Mouse (Mus musculus): Measurements from ENCODE around the gene Gckr.

Gene Gckr

DNA sequence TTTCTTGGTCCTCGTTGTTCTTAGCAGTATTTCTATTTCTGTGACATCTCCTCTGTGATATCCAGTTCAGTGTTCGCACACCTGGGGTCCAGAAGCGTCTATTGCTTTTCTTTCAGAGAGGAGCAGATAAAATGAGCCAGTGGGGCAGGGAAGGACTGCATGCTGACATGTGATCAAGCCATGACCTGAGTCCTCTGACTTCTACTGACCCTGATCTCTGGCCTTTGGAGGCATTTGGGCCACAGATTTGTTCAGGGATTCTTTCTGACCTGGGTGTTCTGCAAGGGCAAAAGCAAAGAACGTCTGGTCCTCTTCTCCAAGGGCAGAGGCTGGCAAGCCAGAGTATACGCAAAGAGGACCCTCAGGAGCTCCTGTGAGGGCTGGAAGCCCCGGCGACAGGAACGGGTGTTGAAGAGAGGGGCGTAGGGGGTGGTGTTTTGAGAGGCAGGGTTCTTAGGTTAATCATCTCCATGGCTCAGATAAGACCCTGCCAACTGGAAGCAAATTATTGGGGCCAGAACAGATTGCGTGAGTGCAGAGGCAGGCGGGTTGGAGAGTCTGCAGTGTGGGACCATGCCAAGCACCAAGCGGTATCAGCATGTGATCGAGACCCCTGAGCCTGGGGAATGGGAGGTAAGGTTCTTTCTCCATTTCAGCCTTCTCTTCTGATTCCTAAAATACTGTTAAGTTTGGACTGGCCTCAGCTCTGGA is at the start of gene Gckr:
Gene Gckr (plus strand): TSS at position 397 of the 711 bp plus-strand sequence.
- no peak for DNase-seq (ENCODE audit: low spot score in 2 of 2)

DNA sequence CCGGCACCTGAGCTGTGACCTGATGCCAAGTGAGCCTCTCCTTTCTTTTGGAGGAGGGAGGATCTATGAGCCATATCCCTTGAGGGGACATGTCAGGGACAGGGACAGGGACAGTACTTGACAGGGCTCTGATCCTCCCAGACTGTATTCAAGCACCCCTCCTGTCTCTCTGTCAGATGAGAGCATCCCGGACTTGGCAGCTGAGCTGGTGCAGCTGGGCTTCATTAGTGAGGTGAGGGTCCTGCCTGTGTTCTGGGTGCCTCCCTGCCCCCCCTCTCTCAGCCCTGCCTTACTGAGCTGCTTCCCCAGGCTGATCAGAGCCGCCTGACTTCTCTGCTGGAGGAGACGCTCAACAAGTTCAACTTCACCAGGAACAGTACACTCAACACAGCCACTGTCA is 46.5 kb upstream of the Gckr start:
- no peak for DNase-seq (ENCODE audit: low spot score in 2 of 2)

DNA sequence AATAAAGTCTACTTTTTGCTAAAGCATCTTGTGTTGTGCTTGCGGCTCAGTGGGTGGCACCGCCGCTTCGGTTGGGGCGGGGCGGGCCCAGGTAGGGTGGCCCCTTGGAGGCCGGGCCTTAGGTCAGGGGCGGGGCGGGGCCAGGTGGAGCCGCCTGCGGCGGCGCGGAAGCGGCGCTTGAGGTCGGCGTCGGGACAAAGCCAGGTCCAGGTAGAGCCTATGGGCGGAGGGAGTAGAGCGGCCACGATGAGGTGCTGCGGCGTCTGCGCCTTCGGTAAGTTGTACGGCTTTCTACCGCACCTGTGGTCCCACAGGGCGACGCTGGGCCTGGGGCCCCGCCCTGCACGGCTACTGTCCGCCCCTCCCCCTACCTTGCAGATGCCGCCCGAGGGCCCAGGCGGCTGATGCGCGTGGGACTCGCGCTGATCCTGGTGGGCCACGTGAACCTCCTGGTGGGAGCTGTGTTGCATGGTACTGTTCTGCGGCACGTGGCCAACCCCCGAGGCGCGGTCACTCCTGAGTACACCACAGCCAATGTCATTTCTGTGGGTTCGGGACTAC is 45.6 kb upstream of the Gckr start, which contains the start of gene Krtcap3:
Gene Krtcap3 (plus strand): TSS at position 151 of the 561 bp plus-strand sequence.
- DNase-seq (ENCODE audit: low spot score in 2 of 2) = no peak

DNA sequence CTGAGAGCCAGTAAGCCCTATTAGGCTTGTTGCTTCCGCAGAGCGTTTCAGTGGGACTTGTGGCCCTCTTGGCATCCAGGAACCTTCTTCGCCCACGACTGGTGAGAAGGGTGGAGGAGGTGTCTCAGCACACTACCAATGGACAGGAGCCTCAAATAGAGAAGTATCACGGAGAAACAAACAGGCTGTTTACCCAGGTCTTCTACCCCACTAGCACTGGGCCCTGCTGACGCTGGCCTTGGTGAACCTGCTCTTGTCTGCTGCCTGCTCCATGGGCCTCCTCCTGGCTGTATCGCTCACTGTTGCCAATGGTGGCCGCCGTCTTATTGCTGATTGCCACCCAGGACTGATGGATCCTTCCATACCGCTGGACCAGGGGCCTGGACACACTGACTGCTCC is 45.1 kb upstream of the Gckr start:
- no peak for DNase-seq (ENCODE audit: low spot score in 2 of 2)

DNA sequence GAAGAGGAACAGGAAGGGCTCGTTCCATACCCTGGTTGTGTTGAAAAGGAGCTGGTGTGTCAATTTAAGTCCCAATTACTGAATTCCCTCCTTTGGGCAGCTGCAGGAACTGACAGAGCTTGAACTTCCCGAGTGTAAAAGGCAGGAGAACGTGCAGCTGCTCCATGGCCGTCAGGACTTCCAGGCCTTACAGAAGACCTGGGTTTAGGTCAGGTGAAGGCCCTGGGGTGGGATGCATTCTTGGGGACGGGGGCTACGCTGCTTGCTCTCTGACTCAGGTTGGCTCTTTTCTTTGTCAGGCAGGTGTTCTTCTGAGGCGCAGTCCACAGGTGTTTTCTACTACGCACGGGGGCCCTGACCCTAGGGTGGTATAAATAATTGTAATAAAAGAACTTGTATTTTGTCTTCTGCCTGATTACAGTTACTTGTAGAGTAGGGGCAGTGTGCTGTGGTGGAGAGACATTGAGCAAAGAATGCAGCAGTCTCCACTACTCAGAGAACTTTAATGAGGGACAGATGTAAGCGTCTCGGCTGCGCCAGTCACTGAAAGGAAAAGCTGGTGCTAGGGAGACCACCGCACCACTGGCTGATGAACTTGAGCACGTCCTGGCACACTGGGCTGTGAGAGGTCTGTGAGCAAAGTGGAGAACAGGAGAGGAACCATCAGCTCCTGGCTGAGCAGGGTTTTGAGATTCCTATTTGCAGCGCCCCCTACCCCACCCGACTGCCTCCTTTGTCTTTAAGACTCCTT is 44.3 kb upstream of the Gckr start:
- no peak for DNase-seq (ENCODE audit: low spot score in 2 of 2)

DNA sequence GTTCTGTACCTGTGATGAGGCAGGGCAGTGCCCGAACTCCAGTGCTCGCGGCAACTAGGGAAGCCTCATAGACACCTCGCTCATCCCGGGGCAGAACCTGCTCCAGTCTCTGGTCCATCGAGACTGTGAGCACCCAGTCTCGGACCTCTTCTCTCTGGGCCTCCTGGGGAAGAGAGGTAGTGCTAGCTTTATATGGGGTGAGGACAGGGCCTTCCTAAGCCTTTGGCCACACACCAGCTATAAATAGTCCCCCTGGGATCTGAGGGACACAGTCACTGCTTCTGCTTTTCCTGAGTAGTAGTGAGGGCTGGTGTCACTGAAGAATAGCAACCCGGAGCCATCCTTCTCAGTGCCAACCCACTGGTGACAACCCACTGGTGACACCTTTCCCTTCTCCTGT is 43.4 kb upstream of the Gckr start:
- no peak for DNase-seq (ENCODE audit: low spot score in 2 of 2)

DNA sequence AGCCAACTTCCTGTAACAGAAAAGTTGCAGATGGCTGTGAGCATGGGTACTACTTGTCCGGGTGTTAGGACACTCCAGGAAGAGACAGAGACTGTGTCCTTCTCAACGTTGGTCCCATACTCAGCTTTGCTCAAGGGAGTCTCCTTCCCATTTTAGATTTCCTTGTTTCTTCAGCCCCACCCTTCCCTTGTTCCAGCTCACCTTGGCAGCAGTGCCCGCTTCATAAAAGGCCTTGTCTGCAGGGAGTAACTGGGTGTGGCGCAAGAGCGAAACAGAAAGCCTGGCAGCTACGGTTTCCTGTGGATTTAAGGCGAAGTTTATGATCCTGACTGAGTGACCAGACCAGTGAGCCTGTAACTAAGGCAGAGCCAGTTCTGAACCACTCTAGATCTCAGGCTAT is 42.8 kb upstream of the Gckr start:
- DNase-seq (ENCODE audit: low spot score in 2 of 2) = no peak

DNA sequence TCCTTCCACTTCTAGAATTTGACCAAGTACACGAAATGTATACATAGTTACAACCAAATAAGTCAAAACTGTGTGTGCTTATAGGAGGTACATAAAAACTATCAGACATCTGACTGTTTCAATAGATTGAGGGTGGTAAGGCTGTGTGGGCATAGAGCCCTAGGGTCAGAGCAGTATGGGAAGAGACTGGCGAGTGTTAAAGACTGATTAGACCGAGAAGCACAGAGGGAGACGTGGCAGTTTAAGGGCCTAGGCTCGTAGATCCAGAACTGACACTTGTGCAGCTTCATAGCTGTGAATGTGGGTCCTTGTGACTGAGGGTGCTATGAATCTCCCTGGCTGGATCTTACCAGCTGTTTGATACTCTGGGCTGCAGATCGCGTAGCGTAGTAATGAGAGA is 42.3 kb upstream of the Gckr start:
- DNase-seq (ENCODE audit: low spot score in 2 of 2) = no peak

DNA sequence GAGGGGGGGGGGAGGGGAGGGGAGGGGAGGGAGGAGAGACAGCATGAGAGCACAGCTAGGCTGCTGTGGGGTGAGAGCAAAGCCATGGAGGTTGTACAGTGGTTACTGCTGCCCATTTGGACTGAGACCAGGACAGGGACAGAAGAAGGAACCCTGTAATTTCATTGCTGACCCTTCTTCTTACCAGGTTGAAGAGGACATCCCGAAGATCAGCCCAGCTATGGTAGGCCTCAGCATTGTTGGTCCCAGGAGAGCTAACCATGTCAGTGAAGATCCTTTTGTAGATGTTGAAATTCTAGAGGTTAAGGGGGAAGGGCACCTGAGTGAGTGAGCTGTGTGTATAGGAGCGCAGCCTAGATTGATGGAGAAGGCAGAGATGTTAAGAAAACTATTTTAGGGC is 41.9 kb upstream of the Gckr start:
- no peak for DNase-seq (ENCODE audit: low spot score in 2 of 2)

DNA sequence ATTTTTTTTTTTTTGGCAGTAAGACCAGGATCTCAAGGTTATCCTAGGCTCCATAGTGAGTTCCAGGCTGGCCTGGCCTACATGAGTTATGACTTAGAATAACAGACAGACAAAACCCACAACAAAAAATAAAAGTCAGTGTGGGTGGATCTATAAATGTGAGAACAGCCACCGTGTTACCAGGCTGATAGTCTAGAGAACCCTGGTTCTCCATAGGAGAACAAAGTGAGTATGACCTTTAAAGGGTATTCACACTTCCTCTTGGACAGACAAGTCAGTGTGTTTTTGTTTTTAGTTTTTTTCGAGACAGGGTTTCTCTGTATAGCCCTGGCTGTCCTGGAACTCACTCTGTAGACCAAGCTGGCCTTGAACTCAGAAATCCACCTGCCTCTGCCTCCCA is 41.3 kb upstream of the Gckr start:
- no peak for DNase-seq (ENCODE audit: low spot score in 2 of 2)

DNA sequence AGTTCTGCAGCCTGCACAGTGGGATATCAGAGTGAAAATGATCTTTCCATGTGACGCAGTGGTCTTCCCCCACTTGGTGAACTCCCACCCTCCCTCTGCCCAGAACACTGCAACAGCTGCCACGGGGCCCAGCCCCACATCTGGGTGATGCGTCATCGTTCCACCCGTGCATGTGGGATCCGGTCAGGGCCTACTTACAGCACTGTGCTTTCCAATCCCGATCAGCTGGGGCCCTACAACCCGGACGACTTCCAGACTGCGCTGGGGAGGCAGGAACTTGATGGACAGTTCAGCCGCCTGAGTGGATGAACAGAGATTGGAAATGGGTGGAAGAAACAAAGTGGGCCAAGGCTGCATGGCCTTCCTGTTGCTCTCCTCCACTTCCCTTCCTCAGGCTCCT is 39.6 kb upstream of the Gckr start:
- no peak for DNase-seq (ENCODE audit: low spot score in 2 of 2)

DNA sequence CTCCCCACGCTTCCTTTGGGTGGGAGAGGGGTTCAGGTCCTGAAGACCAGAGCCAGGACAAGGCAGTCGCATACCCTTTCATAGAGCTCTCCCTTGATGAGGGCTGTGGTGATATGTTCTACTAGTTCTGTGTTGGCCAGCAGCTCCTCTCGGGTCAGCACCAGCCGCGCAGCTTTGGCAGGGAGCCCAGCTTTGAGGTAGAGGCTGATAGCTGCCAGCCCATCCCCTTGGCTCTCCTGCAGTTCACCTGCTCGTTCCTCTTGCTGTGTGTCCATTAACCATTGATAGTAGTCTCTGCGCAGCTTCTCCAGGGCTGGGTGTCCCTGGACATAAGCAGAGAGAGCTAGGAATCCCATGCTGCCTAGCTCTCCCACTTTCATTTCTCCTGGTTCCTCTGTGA is 31.1 kb upstream of the Gckr start:
- no peak for DNase-seq (ENCODE audit: low spot score in 2 of 2)

DNA sequence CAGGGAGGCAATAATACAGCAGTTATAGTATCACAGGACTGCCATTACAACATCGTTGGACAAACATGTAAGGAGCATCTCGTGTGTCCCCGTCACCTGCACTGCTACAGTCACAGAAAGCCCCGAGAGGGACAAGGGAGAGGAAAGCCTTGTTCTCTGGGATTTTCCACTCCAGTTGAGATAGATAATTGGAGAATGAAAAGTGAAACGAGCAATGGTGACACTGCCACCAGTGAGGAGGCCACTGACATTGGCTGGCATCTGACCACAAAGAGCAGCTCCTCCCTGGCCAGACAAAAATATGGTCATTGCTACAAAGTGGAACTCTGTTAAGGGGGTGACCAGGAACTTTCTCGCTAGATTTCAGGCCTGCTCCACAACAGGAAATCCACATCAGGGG is 29.6 kb upstream of the Gckr start:
- no peak for DNase-seq (ENCODE audit: low spot score in 2 of 2)

DNA sequence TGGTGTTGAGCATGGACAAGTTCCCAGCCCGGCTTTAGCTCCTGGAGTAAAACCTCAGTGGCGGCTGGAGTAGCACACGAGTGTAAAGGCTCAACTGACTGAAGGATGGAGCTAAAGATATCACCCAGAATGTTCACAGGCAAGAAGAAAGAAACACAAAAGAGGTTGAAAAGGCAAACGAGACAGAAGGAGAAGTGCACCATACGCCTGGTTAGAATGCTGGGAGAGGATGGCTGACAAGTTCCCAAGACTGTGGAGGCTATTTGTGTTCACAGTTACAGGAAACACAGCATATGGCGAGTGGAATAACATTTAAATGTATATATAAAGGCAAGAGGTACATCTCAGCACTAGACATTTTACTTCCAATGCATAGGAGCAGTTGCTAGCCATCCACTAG is 24.2 kb upstream of the Gckr start:
- no peak for DNase-seq (ENCODE audit: low spot score in 2 of 2)

DNA sequence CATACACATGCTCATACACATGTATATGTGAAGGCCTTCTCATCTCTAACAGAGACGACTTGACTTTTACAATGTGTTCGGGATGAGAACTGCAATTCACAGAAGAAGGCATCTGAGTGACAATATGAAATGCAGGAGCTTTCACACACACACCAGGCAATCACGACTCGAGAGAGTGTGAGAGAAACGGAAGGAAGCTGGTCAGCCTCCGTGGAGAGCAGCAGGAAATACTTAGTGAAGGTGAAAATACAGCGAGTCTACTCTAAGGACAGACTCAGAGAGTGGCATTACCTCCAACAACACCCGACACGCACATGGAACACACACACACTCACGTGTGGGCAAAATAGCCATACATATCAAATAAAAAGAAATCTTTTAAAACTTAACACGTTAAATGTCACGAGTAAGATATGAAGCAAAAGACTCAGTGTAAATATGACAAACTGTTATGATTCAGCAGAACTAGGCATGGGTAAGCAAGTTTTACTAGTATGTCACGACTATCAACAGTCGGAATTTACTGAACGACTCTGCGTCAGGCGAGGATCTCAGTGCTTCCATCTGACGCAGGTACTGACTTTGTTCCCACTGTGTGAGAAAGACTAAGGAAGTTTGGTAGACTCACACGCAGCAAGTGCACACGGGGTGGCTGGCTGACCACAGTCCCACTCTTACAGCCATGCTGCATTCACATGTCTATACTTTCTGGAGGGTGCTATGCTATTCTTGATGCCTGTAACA is 17.8 kb upstream of the Gckr start:
- no peak for DNase-seq (ENCODE audit: low spot score in 2 of 2)

DNA sequence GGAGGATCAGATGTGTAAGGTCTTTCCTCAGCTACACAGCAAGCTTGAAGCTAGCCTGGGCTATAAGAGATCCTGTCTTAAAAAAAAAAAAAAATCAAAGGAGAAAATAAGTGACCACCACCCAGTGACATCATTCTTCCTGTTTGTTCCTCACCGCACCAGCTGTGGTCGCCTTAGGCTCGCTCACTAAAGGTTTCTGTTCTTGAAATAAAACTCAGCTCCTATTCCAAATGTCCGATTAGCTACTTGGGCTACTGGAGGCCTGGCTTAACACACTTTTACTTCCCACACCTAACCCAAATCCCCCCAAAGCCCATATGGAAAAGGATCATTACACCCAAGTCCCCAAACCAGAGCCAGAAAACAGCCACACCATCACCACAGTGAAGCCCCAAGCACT is 9.0 kb upstream of the Gckr start:
- DNase-seq (ENCODE audit: low spot score in 2 of 2) = no peak

DNA sequence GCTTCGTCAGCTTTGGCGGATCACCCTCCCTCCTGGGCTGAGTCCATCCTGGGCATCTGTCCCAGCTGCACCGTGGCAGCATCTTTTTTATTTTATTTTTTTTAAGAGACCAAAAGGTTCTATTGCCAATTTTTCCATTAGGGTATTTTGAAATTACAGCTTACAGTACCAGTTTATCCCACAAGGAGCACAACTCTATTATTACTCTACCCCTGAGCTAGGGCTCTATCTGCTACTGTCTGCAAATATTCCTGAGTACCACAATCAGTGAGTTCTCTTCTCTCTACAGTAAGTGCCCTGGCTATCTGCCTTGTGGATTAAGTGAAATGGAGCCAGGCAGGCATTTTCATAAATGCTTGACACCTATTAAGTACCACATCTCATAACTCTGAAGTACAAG is 8.6 kb upstream of the Gckr start:
- no peak for DNase-seq (ENCODE audit: low spot score in 2 of 2)

DNA sequence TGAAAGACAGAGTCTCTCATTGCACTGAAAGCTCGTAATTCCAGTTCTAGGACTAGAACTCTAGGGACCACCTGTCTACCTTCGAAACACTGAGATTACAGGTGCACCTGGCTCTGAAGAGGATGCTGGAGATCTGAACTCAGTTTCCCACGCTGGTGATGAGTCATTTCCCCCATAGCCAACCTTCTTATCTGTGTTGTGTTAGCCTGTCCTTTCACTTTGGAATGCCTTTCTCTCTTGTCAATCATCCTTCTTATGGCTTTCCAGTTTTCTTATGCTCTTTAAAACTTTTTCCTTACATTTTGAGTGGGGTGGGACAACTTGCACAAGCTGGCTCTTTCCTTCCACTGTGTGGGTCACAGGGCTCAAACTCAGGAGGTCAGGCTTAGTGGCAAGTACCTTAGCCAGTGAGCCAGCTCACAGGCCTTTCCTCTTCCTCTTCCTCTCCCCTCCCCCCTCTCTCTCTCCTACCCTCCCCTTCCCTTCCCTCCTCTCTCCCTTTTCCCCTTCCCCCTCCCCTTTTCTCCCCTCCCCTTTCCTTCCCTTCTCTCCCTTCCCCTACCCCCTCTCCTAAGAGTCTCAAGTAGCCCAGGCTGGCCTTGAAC is 7.5 kb upstream of the Gckr start:
- no peak for DNase-seq (ENCODE audit: low spot score in 2 of 2)

DNA sequence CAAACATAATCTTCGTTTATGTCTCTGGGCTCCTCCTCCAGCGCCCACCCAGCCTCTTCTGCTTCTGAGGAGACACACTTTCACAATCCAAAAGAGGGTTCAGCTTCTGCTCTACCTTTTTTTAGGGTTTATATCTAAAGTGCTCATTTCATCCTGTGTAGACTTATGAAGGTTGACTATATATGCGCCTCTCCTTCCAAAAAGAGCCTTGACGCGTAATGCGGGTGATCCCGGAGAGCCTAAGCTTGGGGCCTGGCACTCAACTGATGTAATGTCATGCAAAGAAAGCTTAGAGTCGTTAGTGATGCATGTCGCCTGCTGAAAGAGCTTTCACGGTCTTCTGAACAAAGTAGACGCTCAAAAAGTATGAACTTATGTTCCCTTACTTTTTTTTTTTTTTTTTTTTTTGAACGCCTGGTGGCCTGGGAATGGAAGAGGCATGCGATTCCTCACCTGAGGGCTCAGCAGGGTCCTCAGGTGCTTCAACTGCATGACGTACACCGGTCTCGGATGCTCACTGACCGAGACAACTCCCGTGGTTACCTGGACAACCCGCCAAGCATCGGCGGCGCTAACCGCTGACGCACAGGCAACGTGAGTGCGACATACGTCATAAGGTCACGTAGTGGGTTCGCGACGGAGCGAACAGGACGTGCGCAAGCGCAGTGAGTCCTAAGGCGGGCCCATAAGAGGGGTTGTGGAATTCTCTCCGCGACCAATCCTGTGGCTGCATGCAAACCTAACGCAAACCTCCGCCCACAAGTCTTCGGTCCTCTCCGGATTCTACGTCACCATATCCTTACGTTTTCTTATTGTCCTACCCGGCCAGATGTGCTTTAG is 6.5 kb upstream of the Gckr start, which contains the start of gene Ift172:
Gene Ift172 (minus strand): TSS at position 596 of the 840 bp plus-strand sequence.
- peak; percentile 95 to 97 for DNase-seq (ENCODE audit: low spot score in 2 of 2)

DNA sequence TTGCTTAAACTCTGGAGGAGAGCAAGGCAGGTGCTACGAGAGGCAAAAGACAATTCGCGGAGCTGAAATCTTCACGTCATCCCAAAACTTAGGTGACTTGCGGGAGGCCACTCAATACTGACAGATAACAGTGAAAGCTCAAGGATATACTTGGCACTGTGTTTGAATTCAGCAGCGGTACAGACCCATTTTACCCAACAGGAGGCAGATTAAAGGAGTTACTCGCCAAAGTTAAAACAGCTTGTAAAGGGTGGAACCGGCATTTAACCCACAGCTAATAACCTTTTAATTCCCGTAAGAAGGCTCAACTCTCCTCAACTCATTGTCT is 5.9 kb upstream of the Gckr start:
- DNase-seq (ENCODE audit: low spot score in 2 of 2) = no peak

DNA sequence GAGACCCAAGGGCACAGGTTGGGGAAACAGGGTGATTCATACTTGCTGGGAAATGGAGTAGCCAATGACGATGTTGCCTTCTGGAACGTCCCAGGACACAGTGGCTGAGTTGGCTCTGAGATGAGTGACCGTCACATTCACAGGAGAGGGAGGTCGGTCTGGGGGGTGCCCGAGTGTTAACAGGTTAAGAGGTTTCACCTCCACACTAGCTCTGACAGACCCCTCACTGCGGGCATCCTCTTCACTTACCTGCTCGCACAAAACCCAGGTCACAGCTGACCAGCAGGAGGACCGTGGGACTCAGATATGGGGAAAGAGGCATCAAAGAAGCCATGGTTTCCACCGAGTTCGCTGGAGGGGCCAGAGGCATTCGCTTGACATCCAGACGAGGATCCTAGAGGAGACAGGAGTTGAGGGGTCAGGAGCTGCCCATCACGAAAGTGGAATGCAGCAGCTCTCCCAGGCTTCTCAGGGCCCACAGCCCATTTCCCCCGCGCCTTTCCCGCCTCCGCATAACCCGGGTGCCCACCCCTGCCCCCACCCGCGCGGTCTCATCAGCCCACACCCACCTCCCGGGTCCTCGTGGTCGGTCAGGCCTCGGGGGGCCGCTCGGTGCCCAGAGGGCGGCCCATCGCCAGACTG is 2.2 kb upstream of the Gckr start:
- no peak for DNase-seq (ENCODE audit: low spot score in 2 of 2)

Measured in right cerebral cortex, postnatal 36 days (tissue).